Mouse (Mus musculus): ENCODE data around the gene Glrx. TPM values are rescaled to one million over a fixed set of nuclear protein-coding genes. Genes with fewer than 3 reads are reported as not detected.

Glrx gene
- total and polyA plus RNA-seq, 3 experiments, result 21.2 to 65.5 (median 53.3) TPM

- TF ChIP-seq MEF2A (IDR thresholded peaks at IDR 0.05; ENCODE audit: borderline replicate concordance, low read depth, low read length), result peak; percentile 55; the same call in 1 of the 2 replicates
Observed at GRCm38 (mm10) chr13:75798413-75799302, 41.0 kb upstream of the Glrx start (continued).

GRCm38 (mm10) chr13:75799421-75799820, 40.2 kb upstream of the Glrx start:
- in situ Hi-C loops (cut with MboI; ENCODE audit: low pct_ligation_motif_present, low pct_unique_long_range_greater_than_20kb, low sequenced_read_pairs) (loop anchor here (5.0 to 10.0 kb wide), 4 partner anchors 57 to 572 kb away; no protein-coding TSS in a partner anchor), dilution Hi-C loops (cut with MboI; ENCODE audit: extremely low pct_ligation_motif_present, extremely low pct_unique_long_range_greater_than_20kb, low sequenced_read_pairs) (no loop called here)
- Histone ChIP-seq H3K4me3 (replicated peaks in 1 of 3; ENCODE audit: low read depth in 2 of 3, low read length in 2 of 3, poor library complexity in 1 of 3) (no peak overlapping the region), H3K27me3 (replicated peaks) (no peaks in the 10 kb centered on the region), H3K9ac (ENCODE audit: insufficient read depth, low read depth) (peak overlapping the region; percentile 37; the same call in 1 of the 2 replicates), H3K4me2 (ENCODE audit: insufficient read depth, low read depth, poor library complexity, severe bottlenecking) (no peak overlapping the region), H3K79me2 (replicated peaks; ENCODE audit: control insufficient read depth, extremely low read depth, insufficient read depth, poor library complexity, severe bottlenecking) (no peaks in the 10 kb centered on the region; the same call in 1 of the 2 replicates), H3K4me1 (ENCODE audit: control insufficient read depth in 1 of 2, insufficient read depth in 2 of 2) (peaks cover 23 to 52% of the 10 kb centered on the region in 2 experiments), H3K27ac (ENCODE audit: insufficient read depth, low read depth) (0 out of 2 replicates have a peak overlapping the region, but pooled peaks have one; percentile 88), H3K36me3 (replicated peaks in 1 of 2; ENCODE audit: control insufficient read depth in 1 of 2, insufficient read depth in 1 of 2, low read length in 1 of 2) (no peaks in the 10 kb centered on the region), H3K9me3 (replicated peaks; ENCODE audit: low read length) (no peaks in the 10 kb centered on the region)
- DNase-seq (ENCODE audit: extremely low read depth), result no peak
- no peak for TF ChIP-seq USF2 (conservative IDR thresholded peaks at IDR 0.05; ENCODE audit: low read depth, low read length)

- dilution Hi-C loops (cut with MboI; ENCODE audit: extremely low pct_ligation_motif_present, extremely low pct_unique_long_range_greater_than_20kb, low sequenced_read_pairs) (no loop called here), in situ Hi-C loops (cut with MboI; ENCODE audit: low pct_ligation_motif_present, low pct_unique_long_range_greater_than_20kb, low sequenced_read_pairs) (no loop called here)
- no peak overlapping the region for H3K4me3 ChIP-seq (replicated peaks in 1 of 3; ENCODE audit: low read depth in 2 of 3, low read length in 2 of 3, poor library complexity in 1 of 3)
- no peaks in the 10 kb centered on the region for H3K9me3 ChIP-seq (replicated peaks; ENCODE audit: low read length)
- TF ChIP-seq PAX5 (IDR thresholded peaks at IDR 0.05; ENCODE audit: low read length) (no peak), IRF4 (IDR thresholded peaks at IDR 0.05; ENCODE audit: low read depth, low read length) (no peak), MAX (IDR thresholded peaks at IDR 0.05; ENCODE audit: low read length) (no peak), ELF1 (IDR thresholded peaks at IDR 0.05; ENCODE audit: low read depth, low read length) (no peak), HCFC1 (IDR thresholded peaks at IDR 0.05; ENCODE audit: low read depth, low read length) (no peak), BHLHE40 (IDR thresholded peaks at IDR 0.05; ENCODE audit: low read depth, low read length) (no peak)
- peaks cover 0 to 5% of the 10 kb centered on the region in 2 experiments; a peak in 1 of 4 replicates for H3K4me1 ChIP-seq (ENCODE audit: control insufficient read depth in 1 of 2, insufficient read depth in 2 of 2)
- no peaks in the 10 kb centered on the region for H3K36me3 ChIP-seq (replicated peaks in 1 of 2; ENCODE audit: control insufficient read depth in 1 of 2, insufficient read depth in 1 of 2, low read length in 1 of 2)
- H3K9ac ChIP-seq (ENCODE audit: insufficient read depth, low read depth), result no peak overlapping the region
- H3K27me3 ChIP-seq (replicated peaks), result no peaks in the 10 kb centered on the region
- H3K27ac ChIP-seq (ENCODE audit: insufficient read depth, low read depth), result no peak overlapping the region
- DNase-seq (ENCODE audit: extremely low read depth), result no peak
- H3K79me2 ChIP-seq (replicated peaks; ENCODE audit: control insufficient read depth, extremely low read depth, insufficient read depth, poor library complexity, severe bottlenecking), result no peaks in the 10 kb centered on the region
- H3K4me2 ChIP-seq (ENCODE audit: insufficient read depth, low read depth, poor library complexity, severe bottlenecking), result no peak overlapping the region
Observed at GRCm38 (mm10) chr13:75807969-75808368, 31.7 kb upstream of the Glrx start.

- in situ Hi-C loops (cut with MboI; ENCODE audit: low pct_ligation_motif_present, low pct_unique_long_range_greater_than_20kb, low sequenced_read_pairs) (no loop called here), dilution Hi-C loops (cut with MboI; ENCODE audit: extremely low pct_ligation_motif_present, extremely low pct_unique_long_range_greater_than_20kb, low sequenced_read_pairs) (no loop called here)
- Histone ChIP-seq H3K27me3 (replicated peaks) (no peaks in the 10 kb centered on the region), H3K79me2 (replicated peaks; ENCODE audit: control insufficient read depth, extremely low read depth, insufficient read depth, poor library complexity, severe bottlenecking) (no peaks in the 10 kb centered on the region), H3K9me3 (replicated peaks; ENCODE audit: low read length) (no peaks in the 10 kb centered on the region), H3K36me3 (replicated peaks in 1 of 2; ENCODE audit: control insufficient read depth in 1 of 2, insufficient read depth in 1 of 2, low read length in 1 of 2) (no peaks in the 10 kb centered on the region), H3K9ac (ENCODE audit: insufficient read depth, low read depth) (no peak overlapping the region), H3K4me2 (ENCODE audit: insufficient read depth, low read depth, poor library complexity, severe bottlenecking) (no peak overlapping the region), H3K27ac (ENCODE audit: insufficient read depth, low read depth) (no peak overlapping the region), H3K4me3 (replicated peaks in 1 of 3; ENCODE audit: low read depth in 2 of 3, low read length in 2 of 3, poor library complexity in 1 of 3) (no peak overlapping the region), H3K4me1 (ENCODE audit: control insufficient read depth in 1 of 2, insufficient read depth in 2 of 2) (peaks cover 0 to under 1% of the 10 kb centered on the region in 2 experiments; a peak in 1 of 4 replicates)
- DNase-seq (ENCODE audit: extremely low read depth), result no peak
- TF ChIP-seq KAT2A (IDR thresholded peaks at IDR 0.05; ENCODE audit: insufficient replicate concordance, low read length) (no peak), POLR2AphosphoS2 (IDR thresholded peaks at IDR 0.05; ENCODE audit: low read depth, low read length) (no peak), NELFE (IDR thresholded peaks at IDR 0.05; ENCODE audit: low read depth, low read length) (no peak), IRF4 (IDR thresholded peaks at IDR 0.05; ENCODE audit: low read depth, low read length) (no peak), RCOR1 (conservative IDR thresholded peaks at IDR 0.05; ENCODE audit: low read depth, low read length) (no peak), CHD1 (IDR thresholded peaks at IDR 0.05; ENCODE audit: low read depth, low read length) (no peak), NRF1 (IDR thresholded peaks at IDR 0.05; ENCODE audit: low read depth, low read length) (no peak), MXI1 (IDR thresholded peaks at IDR 0.05; ENCODE audit: low read depth, low read length) (no peak), BHLHE40 (IDR thresholded peaks at IDR 0.05; ENCODE audit: low read depth, low read length) (no peak)
Observed at GRCm38 (mm10) chr13:75809957-75810356, 29.7 kb upstream of the Glrx start.
